ENCODE assay signal across 8 mouse cellular contexts in the genomic region with DNA sequence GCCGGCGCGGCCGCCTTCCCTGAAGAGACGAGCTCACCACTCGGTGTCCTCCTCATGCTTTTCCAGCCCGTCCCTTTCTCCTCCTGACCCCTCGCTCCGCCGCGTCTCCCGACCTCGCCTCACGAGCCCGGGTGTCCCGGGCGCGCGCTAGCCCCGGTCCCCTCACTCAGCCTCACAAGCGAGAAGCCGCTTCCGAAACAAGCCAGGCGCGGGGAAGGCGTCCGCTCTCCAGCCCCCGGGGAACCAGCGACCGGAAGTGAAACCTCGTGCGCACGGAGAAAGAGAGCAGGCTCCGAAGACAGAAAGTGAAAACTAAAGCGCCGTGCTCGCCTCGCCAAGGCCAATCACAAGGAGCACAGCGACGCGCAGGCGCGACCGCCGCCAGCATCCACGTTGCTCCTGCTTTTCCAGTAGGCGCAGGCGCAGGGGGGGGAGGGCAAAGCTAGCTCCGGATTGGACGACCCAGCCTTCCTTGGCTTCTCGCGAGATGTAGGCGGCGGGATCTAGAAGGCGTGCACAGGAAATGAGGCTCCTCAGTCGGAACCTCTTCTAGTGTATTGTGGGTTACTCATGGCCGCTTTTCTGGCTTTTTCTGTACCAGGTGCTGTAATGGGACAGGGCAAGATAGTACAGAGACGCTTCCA. TPM values are rescaled to one million over a fixed set of nuclear protein-coding genes. Genes with fewer than 3 reads are reported as not detected.
DNase-seq lines count a peak whose midpoint lies in the region; ATAC-seq and TF ChIP-seq lines count a peak whose summit lies in the region.

TSS of gene Fam208b (minus strand) at position 314 of the 644 bp plus-strand sequence.

- peak within 1 kb of the TSS; percentile 94 for H3K9ac ChIP-seq in MEL (ENCODE audit: control insufficient read depth, low read depth, low read length, poor library complexity, severe bottlenecking)
- peak within 1 kb of the TSS; percentile 79 for H3K9ac ChIP-seq in forebrain, postnatal 0 days
- peak within 1 kb of the TSS; percentile 85 for H3K9ac ChIP-seq in lung, embryonic 15.5 days

- under 1% methylated on average over 58 of the region's 58 CpGs for WGBS in cerebellum, adult 2 months
- under 1% methylated on average over 58 of the region's 58 CpGs for WGBS in forebrain, postnatal 0 days
- under 1% methylated on average over 56 of the region's 58 CpGs for WGBS in lung, embryonic 15.5 days

- H3K79me2 ChIP-seq in MEL (ENCODE audit: control insufficient read depth, insufficient read depth, low read length, poor library complexity), result peaks cover 30% of the 10 kb centered on the region

- H3K27ac ChIP-seq in MEL (ENCODE audit: control insufficient read depth, low read depth, low read length), result peak within 1 kb of the TSS; percentile 86
- peak within 1 kb of the TSS; percentile 20; the same call in 1 of the 2 replicates for H3K27ac ChIP-seq in cerebellum, adult 2 months (ENCODE audit: insufficient read depth, low read length)
- peak within 1 kb of the TSS; percentile 90 for H3K27ac ChIP-seq in forebrain, postnatal 0 days (ENCODE audit: low read depth, low read length)
- peak within 1 kb of the TSS; percentile 93 for H3K27ac ChIP-seq in lung, embryonic 15.5 days

- no peak for TF ChIP-seq CTCF in MEL (IDR thresholded peaks at IDR 0.05 in 2 of 3, conservative IDR thresholded peaks at IDR 0.05 in 1 of 3; ENCODE audit: control insufficient read depth in 1 of 3, insufficient read depth in 1 of 3, low read depth in 2 of 3, low read length in 3 of 3, poor library complexity in 1 of 3, severe bottlenecking in 1 of 3)
- no peak for TF ChIP-seq CTCF in cerebellum, adult 2 months (IDR thresholded peaks at IDR 0.05; ENCODE audit: borderline replicate concordance, insufficient read depth, low read depth, low read length)
- no peak for TF ChIP-seq CTCF in forebrain, postnatal 0 days (IDR thresholded peaks at IDR 0.05; ENCODE audit: low read depth)

- H3K36me3 ChIP-seq in MEL (ENCODE audit: control insufficient read depth in 1 of 2, insufficient read depth in 2 of 2, low read length in 2 of 2), result peaks cover 4 to 21% of the 10 kb centered on the region in 2 experiments; a peak in 3 of 4 replicates
- H3K36me3 ChIP-seq in forebrain, postnatal 0 days (ENCODE audit: insufficient read depth), result no peaks in the 10 kb centered on the region
- H3K36me3 ChIP-seq in lung, embryonic 15.5 days, result no peaks in the 10 kb centered on the region

- peak; percentile 99 for ATAC-seq in forebrain, postnatal 0 days
- ATAC-seq in lung, embryonic 15.5 days (ENCODE audit: borderline replicate concordance, extremely low read depth, low FRiP score, low TSS enrichment), result peak; percentile 99

- peak within 1 kb of the TSS; percentile 78 to 83 for H3K4me3 ChIP-seq in MEL (ENCODE audit: control insufficient read depth in 1 of 2, insufficient read depth in 1 of 2, low read depth in 2 of 2, low read length in 2 of 2)
- peak within 1 kb of the TSS; percentile 69 for H3K4me3 ChIP-seq in cerebellum, adult 2 months (replicated peaks; ENCODE audit: insufficient read depth, low read depth, low read length)
- peak within 1 kb of the TSS; percentile 66 for H3K4me3 ChIP-seq in forebrain, postnatal 0 days (ENCODE audit: low read depth, low read length)
- H3K4me3 ChIP-seq in lung, embryonic 15.5 days, result peak within 1 kb of the TSS; percentile 97

- peak; percentile 71 to 95 for TF ChIP-seq POLR2A in MEL (IDR thresholded peaks at IDR 0.05; ENCODE audit: control insufficient read depth in 1 of 2, insufficient read depth in 1 of 2, low read depth in 1 of 2, low read length in 2 of 2, poor library complexity in 1 of 2)
- peak; percentile 73; the same call in 1 of the 2 replicates for TF ChIP-seq POLR2A in cerebellum, adult 2 months (IDR thresholded peaks at IDR 0.05; ENCODE audit: borderline replicate concordance, insufficient read depth, low read length)

- peak; percentile 99 for DNase-seq in MEL (ENCODE audit: low read depth, low spot score)
- peak; percentile 95 to 98 for DNase-seq in cerebellum, adult 2 months
- peak; percentile 99 for DNase-seq in forebrain, postnatal 0 days
- DNase-seq in heart, postnatal 4 days, result peak; percentile 98
- peak; percentile 98 for DNase-seq in layer of hippocampus, adult 8-10 months (ENCODE audit: low spot score in 2 of 2)
- DNase-seq in ovary, adult 18-20 months (ENCODE audit: low spot score), result peak; percentile 98
- DNase-seq in thymus, postnatal 0 days (ENCODE audit: low spot score), result peak; percentile 99

- H3K4me1 ChIP-seq in MEL (ENCODE audit: control insufficient read depth in 1 of 2, insufficient read depth in 2 of 2, low read length in 2 of 2), result peaks cover 0 to 5% of the 10 kb centered on the region in 2 experiments; a peak in 2 of 4 replicates
- no peaks in the 10 kb centered on the region for H3K4me1 ChIP-seq in cerebellum, adult 2 months (ENCODE audit: control insufficient read depth, insufficient read depth, low read length)
- 0 out of 2 replicates have a peak, but pooled peaks cover 3% of the 10 kb centered on the region for H3K4me1 ChIP-seq in forebrain, postnatal 0 days (ENCODE audit: insufficient read depth)
- no peaks in the 10 kb centered on the region for H3K4me1 ChIP-seq in lung, embryonic 15.5 days

- no peaks in the 10 kb centered on the region for H3K27me3 ChIP-seq in MEL (ENCODE audit: control insufficient read depth in 1 of 2, insufficient read depth in 2 of 2, low read length in 2 of 2)
- H3K27me3 ChIP-seq in cerebellum, adult 2 months (ENCODE audit: control insufficient read depth, insufficient read depth, low read length), result no peaks in the 10 kb centered on the region
- H3K27me3 ChIP-seq in forebrain, postnatal 0 days (ENCODE audit: insufficient read depth, low read length), result no peaks in the 10 kb centered on the region
- H3K27me3 ChIP-seq in lung, embryonic 15.5 days, result no peaks in the 10 kb centered on the region

- H3K9me3 ChIP-seq in MEL (replicated peaks; ENCODE audit: insufficient read depth, low read length), result no peaks in the 10 kb centered on the region
- no peaks in the 10 kb centered on the region for H3K9me3 ChIP-seq in forebrain, postnatal 0 days (ENCODE audit: low read length)
- H3K9me3 ChIP-seq in lung, embryonic 15.5 days, result no peaks in the 10 kb centered on the region

- H3K4me2 ChIP-seq in forebrain, postnatal 0 days (ENCODE audit: low read depth), result peak within 1 kb of the TSS; percentile 63
- H3K4me2 ChIP-seq in lung, embryonic 15.5 days, result peak within 1 kb of the TSS; percentile 68

- TF ChIP-seq RAD21 in MEL (IDR thresholded peaks at IDR 0.05; ENCODE audit: low read depth, low read length), result no peak

- TF ChIP-seq EP300 in MEL (IDR thresholded peaks at IDR 0.05; ENCODE audit: low read depth in 1 of 2, low read length in 2 of 2), result 0 out of 4 replicates have a peak, but pooled peaks of 1 of the 2 experiments have one; percentile 3

TF ChIP-seq in MEL, 35 proteins besides CTCF, POLR2A, EP300 and RAD21 (continues in another document):
- TF ChIP-seq ZC3H11A (IDR thresholded peaks at IDR 0.05; ENCODE audit: low read depth, low read length), result no peak
- TF ChIP-seq USF2 (IDR thresholded peaks at IDR 0.05; ENCODE audit: borderline replicate concordance in 1 of 2, insufficient read depth in 1 of 2, low read depth in 1 of 2, low read length in 2 of 2), result no peak
- peak; percentile 91 for TF ChIP-seq TBP (IDR thresholded peaks at IDR 0.05; ENCODE audit: low read depth, low read length)
- TF ChIP-seq BHLHE40 (IDR thresholded peaks at IDR 0.05; ENCODE audit: borderline replicate concordance, low read depth, low read length), result no peak
- peak; percentile 85; the same call in 1 of the 2 replicates for TF ChIP-seq POLR2AphosphoS2 (IDR thresholded peaks at IDR 0.05; ENCODE audit: low read length)
- TF ChIP-seq E2F4 (IDR thresholded peaks at IDR 0.05; ENCODE audit: borderline replicate concordance, low read depth, low read length), result peak; percentile 69; the same call in 1 of the 2 replicates
- TF ChIP-seq SMC3 (IDR thresholded peaks at IDR 0.05; ENCODE audit: low read depth, low read length), result no peak
- TF ChIP-seq MEF2A (IDR thresholded peaks at IDR 0.05; ENCODE audit: extremely low read depth, insufficient replicate concordance, low read depth, low read length, poor library complexity, severe bottlenecking), result no peak
- TF ChIP-seq USF1 (IDR thresholded peaks at IDR 0.05; ENCODE audit: low read depth, low read length), result 0 out of 2 replicates have a peak, but pooled peaks have one; percentile 18
- TF ChIP-seq NRF1 (IDR thresholded peaks at IDR 0.05; ENCODE audit: insufficient read depth, low read depth, low read length, poor library complexity, severe bottlenecking), result peak; percentile 99
- TF ChIP-seq CHD2 (IDR thresholded peaks at IDR 0.05; ENCODE audit: low read length), result peak; percentile 99
- peak; percentile 69 for TF ChIP-seq KAT2A (conservative IDR thresholded peaks at IDR 0.05; ENCODE audit: low read depth, low read length)
- TF ChIP-seq GATA1 (IDR thresholded peaks at IDR 0.05; ENCODE audit: low read depth, low read length), result no peak
- TF ChIP-seq MXI1 (IDR thresholded peaks at IDR 0.05; ENCODE audit: low read depth, low read length), result peak; percentile 98
- peak; percentile 42 for TF ChIP-seq MAZ (IDR thresholded peaks at IDR 0.05; ENCODE audit: low read depth, low read length)
- TF ChIP-seq ZMIZ1 (IDR thresholded peaks at IDR 0.05; ENCODE audit: low read depth, low read length), result peak; percentile 61
- TF ChIP-seq MYB (IDR thresholded peaks at IDR 0.05; ENCODE audit: low read depth, low read length), result no peak
- no peak for TF ChIP-seq CHD1 (IDR thresholded peaks at IDR 0.05; ENCODE audit: low read depth, low read length)
- peak; percentile 37; the same call in 1 of the 2 replicates for TF ChIP-seq TCF12 (IDR thresholded peaks at IDR 0.05; ENCODE audit: low read depth, low read length)
- peak; percentile 96 for TF ChIP-seq MAX (IDR thresholded peaks at IDR 0.05; ENCODE audit: low read length)
- peak; percentile 89 for TF ChIP-seq HCFC1 (IDR thresholded peaks at IDR 0.05; ENCODE audit: low read depth, low read length)
- peak; percentile 93 for TF ChIP-seq NELFE (IDR thresholded peaks at IDR 0.05; ENCODE audit: low read depth, low read length)

RNA-seq across cellular contexts. Expression of gene Fam208b, which starts in this region (rescaled TPM):
- total RNA-seq in MEL (2012; rRNA removed), result 18.8 and 23.5 TPM in 2 replicates
- polyA plus RNA-seq in MEL (2012; ENCODE audit: insufficient read depth in 1 of 2, insufficient read length in 2 of 2, low read depth in 1 of 2, low replicate concordance in 2 of 2, missing spikeins in 1 of 2), result 100 to 1,000 TPM in 1 of 2 experiments, 10 to 100 TPM in 1; 28.3 to 183 TPM
- 12.4 and 14.9 TPM in 2 replicates for polyA plus RNA-seq in cerebellum, adult 2 months (2012; rRNA removed)
- 45.6 and 54.2 TPM in 2 replicates for total RNA-seq in forebrain, postnatal 0 days (2014; rRNA removed)
- 7.4 and 10.2 TPM in 2 replicates for polyA plus RNA-seq in forebrain, postnatal 0 days (2015; fragmentation: Nextera tagmentation; extraction: Ambion mirVana)
- total RNA-seq in heart, postnatal 4 days (2021), result 10 to 100 TPM; 20.8 to 22.1 TPM
- total RNA-seq in layer of hippocampus, adult 8-10 months (2022), result 10 to 100 TPM; 25.0 to 35.6 (median 28.9) TPM
- polyA plus RNA-seq in lung, embryonic 15.5 days (2015; fragmentation: Nextera tagmentation; extraction: Ambion mirVana), result 13.4 and 14.4 TPM in 2 replicates
- polyA plus RNA-seq in thymus, postnatal 0 days (2015; fragmentation: Nextera tagmentation; extraction: Ambion mirVana), result 10.7 and 12.5 TPM in 2 replicates

Comparison
In these comparisons a context has a peak if more than half of its experiments do, and no peak if none do; other contexts are left out.
1. Peak in every context shown above with its lines: DNase-seq, ATAC-seq, H3K4me3 ChIP-seq and H3K27ac ChIP-seq.
2. H3K27ac ChIP-seq: peak in every context shown above with its lines; median percentile 93 in lung, embryonic 15.5 days; 90 in forebrain, postnatal 0 days; 86 in MEL; 20 in cerebellum, adult 2 months.